Mouse (Mus musculus) G1E (cell line): ENCODE measurements at regions not wholly inside any gene's neighbourhood (a gene's known extent, or its start where the extent isn't known, plus 50 kb on each side); places are given as distances from the start of the nearest gene placed in this dataset.

Experiments
- CTCF ChIP-seq: IDR thresholded peaks from 2 replicates; pipeline ENCODE4 v1.5.1; 2012; ENCODE audit warnings: low read depth, low read length, inconsistent platforms, mixed read lengths
- GATA1 ChIP-seq: IDR thresholded peaks from 2 replicates; pipeline ENCODE4 v1.6.1; 2012; ENCODE audit warnings: borderline replicate concordance, low read length, inconsistent platforms, mixed read lengths
- GATA2 ChIP-seq: IDR thresholded peaks from 2 replicates; pipeline ENCODE4 v1.6.1; 2012; ENCODE audit warnings: low read depth, low read length, inconsistent platforms, borderline replicate concordance

DNA sequence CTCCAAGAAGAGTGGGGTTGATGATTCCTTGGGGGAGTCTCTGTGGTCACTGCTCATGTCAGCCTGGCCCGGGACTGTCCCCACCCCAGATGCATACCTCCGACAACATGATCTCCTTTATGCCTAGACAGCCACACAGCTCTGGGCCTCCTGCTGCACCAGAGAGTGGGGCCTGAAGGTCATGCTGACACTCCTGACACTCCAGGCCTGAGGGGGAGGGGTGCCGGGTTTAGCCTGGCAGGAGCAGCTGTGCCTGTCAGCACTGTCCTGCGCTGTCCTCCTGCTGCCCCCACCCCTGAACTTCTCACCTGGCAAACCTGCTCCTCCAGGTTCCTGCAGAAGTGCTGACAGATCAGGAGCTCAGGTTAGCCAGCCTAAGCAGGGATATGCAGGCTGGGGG lies 288.2 kb downstream of the Mroh4 start:
- TF ChIP-seq CTCF: no peak
- no peak for TF ChIP-seq GATA1
- no peak for TF ChIP-seq GATA2
